Mouse (Mus musculus): ENCODE results near the gene Fbxo34. TPM values are rescaled to one million over a fixed set of nuclear protein-coding genes. Genes with fewer than 3 reads are reported as not detected.

The Fbxo34 gene
- polyA plus RNA-seq, 1 experiment = 21.1 TPM

- Histone ChIP-seq H3K27ac (ENCODE audit: control insufficient read depth, insufficient read depth, low read depth, low read length, poor library complexity) (no peak overlapping the region), H3K4me1 (ENCODE audit: control insufficient read depth, insufficient read depth, low read length) (peaks cover 3% of the 10 kb centered on the region), H3K4me3 (replicated peaks; ENCODE audit: control insufficient read depth, low read depth, low read length) (no peak overlapping the region)
- 84% methylated on average over 2 of the region's 2 CpGs for WGBS
- TF ChIP-seq CTCF (IDR thresholded peaks at IDR 0.05; ENCODE audit: control insufficient read depth, insufficient read depth, low read length) (no peak), POLR2A (IDR thresholded peaks at IDR 0.05; ENCODE audit: borderline replicate concordance, control insufficient read depth, low read depth, low read length) (no peak)
Measured at GRCm38 (mm10) chr14:47477711-47478110, 27.5 kb downstream of the Fbxo34 start.

DNA sequence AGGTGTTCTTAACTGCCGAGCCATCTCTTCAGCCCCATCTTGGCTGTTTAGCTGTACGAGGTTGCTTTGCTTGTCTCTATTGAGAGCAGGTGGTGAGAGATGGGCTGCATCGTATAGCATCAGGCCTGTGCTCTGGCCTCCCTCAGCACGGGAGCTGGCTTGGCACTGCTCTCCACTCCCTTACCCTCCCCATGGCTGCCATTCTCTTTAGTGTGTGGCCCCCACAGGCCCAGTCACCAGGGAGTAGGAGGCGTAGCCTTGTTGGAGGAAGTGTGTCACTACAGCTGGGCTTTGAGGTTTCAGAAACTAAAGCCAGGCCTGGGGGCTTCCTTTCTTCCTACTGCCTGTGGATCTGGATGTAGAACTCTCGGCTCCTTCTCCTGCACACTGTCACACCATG, 32.0 kb downstream of the Fbxo34 start:
- peaks cover 1% of the 10 kb centered on the region; the same call in 1 of the 2 replicates for H3K4me1 ChIP-seq (ENCODE audit: control insufficient read depth, insufficient read depth, low read length)
- no peak overlapping the region for H3K4me3 ChIP-seq (replicated peaks; ENCODE audit: control insufficient read depth, low read depth, low read length)
- H3K27ac ChIP-seq (ENCODE audit: control insufficient read depth, insufficient read depth, low read depth, low read length, poor library complexity) = no peak overlapping the region
- TF ChIP-seq POLR2A (IDR thresholded peaks at IDR 0.05; ENCODE audit: borderline replicate concordance, control insufficient read depth, low read depth, low read length) = no peak
- TF ChIP-seq CTCF (IDR thresholded peaks at IDR 0.05; ENCODE audit: control insufficient read depth, insufficient read depth, low read length) = no peak
- 72% methylated on average over 6 of the region's 6 CpGs for WGBS

- 54% methylated on average over 1 of the region's 1 CpGs for WGBS
- TF ChIP-seq POLR2A (IDR thresholded peaks at IDR 0.05; ENCODE audit: borderline replicate concordance, control insufficient read depth, low read depth, low read length) (no peak), CTCF (IDR thresholded peaks at IDR 0.05; ENCODE audit: control insufficient read depth, insufficient read depth, low read length) (no peak)
- Histone ChIP-seq H3K4me1 (ENCODE audit: control insufficient read depth, insufficient read depth, low read length) (peaks cover 1% of the 10 kb centered on the region; the same call in 1 of the 2 replicates), H3K27ac (ENCODE audit: control insufficient read depth, insufficient read depth, low read depth, low read length, poor library complexity) (no peak overlapping the region), H3K4me3 (replicated peaks; ENCODE audit: control insufficient read depth, low read depth, low read length) (no peak overlapping the region)
Measured at GRCm38 (mm10) chr14:47483099-47483498, 32.9 kb downstream of the Fbxo34 start.

GRCm38 (mm10) chr14:47488732-47489131, 38.5 kb downstream of the Fbxo34 start:
- Histone ChIP-seq H3K4me3 (replicated peaks; ENCODE audit: control insufficient read depth, low read depth, low read length) (no peak overlapping the region), H3K4me1 (ENCODE audit: control insufficient read depth, insufficient read depth, low read length) (peaks cover 3% of the 10 kb centered on the region; the same call in 1 of the 2 replicates), H3K27ac (ENCODE audit: control insufficient read depth, insufficient read depth, low read depth, low read length, poor library complexity) (no peak overlapping the region)
- WGBS = 79% methylated on average over 7 of the region's 7 CpGs
- TF ChIP-seq CTCF (IDR thresholded peaks at IDR 0.05; ENCODE audit: control insufficient read depth, insufficient read depth, low read length) (no peak), POLR2A (IDR thresholded peaks at IDR 0.05; ENCODE audit: borderline replicate concordance, control insufficient read depth, low read depth, low read length) (no peak)

- 60% methylated on average over 10 of the region's 10 CpGs for WGBS
- no peak overlapping the region for H3K27ac ChIP-seq (ENCODE audit: control insufficient read depth, insufficient read depth, low read depth, low read length, poor library complexity)
- H3K4me3 ChIP-seq (replicated peaks; ENCODE audit: control insufficient read depth, low read depth, low read length) = no peak overlapping the region
- peaks cover 3% of the 10 kb centered on the region; the same call in 1 of the 2 replicates for H3K4me1 ChIP-seq (ENCODE audit: control insufficient read depth, insufficient read depth, low read length)
- no peak for TF ChIP-seq POLR2A (IDR thresholded peaks at IDR 0.05; ENCODE audit: borderline replicate concordance, control insufficient read depth, low read depth, low read length)
- no peak for TF ChIP-seq CTCF (IDR thresholded peaks at IDR 0.05; ENCODE audit: control insufficient read depth, insufficient read depth, low read length)
Measured at GRCm38 (mm10) chr14:47489310-47490097, 39.3 kb downstream of the Fbxo34 start.

DNA sequence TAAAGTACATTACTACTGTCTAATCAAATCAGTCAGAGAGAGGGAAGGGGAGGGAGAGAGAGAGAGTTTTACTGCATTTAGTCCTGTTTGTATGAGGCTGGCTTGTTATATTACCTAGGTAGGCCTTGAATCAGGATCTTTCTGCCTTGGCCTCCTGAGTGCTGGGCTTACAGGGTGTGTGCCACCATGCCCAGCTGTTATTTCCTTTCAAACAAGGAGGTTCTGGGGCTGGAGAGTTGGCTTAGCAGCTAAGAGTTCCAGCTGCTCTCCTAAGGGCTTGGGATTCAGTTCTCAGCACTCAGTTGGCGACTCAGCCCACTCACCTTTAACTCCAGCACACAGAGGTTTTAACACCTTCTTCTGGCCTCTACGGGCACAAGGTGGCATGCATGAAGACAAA, 40.5 kb downstream of the Fbxo34 start:
- TF ChIP-seq POLR2A (IDR thresholded peaks at IDR 0.05; ENCODE audit: borderline replicate concordance, control insufficient read depth, low read depth, low read length) = no peak
- TF ChIP-seq CTCF (IDR thresholded peaks at IDR 0.05; ENCODE audit: control insufficient read depth, insufficient read depth, low read length) = no peak
- Histone ChIP-seq H3K4me1 (ENCODE audit: control insufficient read depth, insufficient read depth, low read length) (peaks cover 3% of the 10 kb centered on the region; the same call in 1 of the 2 replicates), H3K4me3 (replicated peaks; ENCODE audit: control insufficient read depth, low read depth, low read length) (no peak overlapping the region), H3K27ac (ENCODE audit: control insufficient read depth, insufficient read depth, low read depth, low read length, poor library complexity) (no peak overlapping the region)
- 91% methylated on average over 2 of the region's 2 CpGs for WGBS

- H3K27ac ChIP-seq (ENCODE audit: control insufficient read depth, insufficient read depth, low read depth, low read length, poor library complexity) = no peak overlapping the region
- peaks cover 3% of the 10 kb centered on the region; the same call in 1 of the 2 replicates for H3K4me1 ChIP-seq (ENCODE audit: control insufficient read depth, insufficient read depth, low read length)
- 36% methylated on average over 2 of the region's 2 CpGs for WGBS
Measured at GRCm38 (mm10) chr14:47493592-47494361, 43.6 kb downstream of the Fbxo34 start.

DNA sequence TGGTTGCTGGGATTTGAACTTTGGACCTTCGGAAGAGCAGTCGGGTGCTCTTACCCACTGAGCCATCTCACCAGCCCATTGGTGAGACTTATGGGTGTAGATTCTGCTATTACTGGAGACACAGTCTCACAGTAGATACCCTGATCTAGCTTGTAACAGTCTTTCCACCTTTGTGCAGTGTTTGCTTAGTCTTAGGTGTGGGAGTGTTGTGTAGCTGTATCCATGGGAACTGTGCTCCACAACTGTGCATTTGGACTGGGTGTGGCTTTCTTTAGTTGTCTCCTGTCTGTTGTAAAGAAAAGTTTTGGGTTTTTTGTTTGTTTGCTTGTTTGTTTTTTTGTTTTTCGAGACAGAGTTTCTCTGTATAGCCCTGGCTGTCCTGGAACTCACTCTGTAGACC, 45.7 kb downstream of the Fbxo34 start:
- WGBS = 85% methylated on average over 3 of the region's 3 CpGs
- no peak overlapping the region for H3K27ac ChIP-seq (ENCODE audit: control insufficient read depth, insufficient read depth, low read depth, low read length, poor library complexity)
- peaks cover 3% of the 10 kb centered on the region; the same call in 1 of the 2 replicates for H3K4me1 ChIP-seq (ENCODE audit: control insufficient read depth, insufficient read depth, low read length)
- H3K4me3 ChIP-seq (replicated peaks; ENCODE audit: control insufficient read depth, low read depth, low read length) = no peak overlapping the region
- no peak for TF ChIP-seq CTCF (IDR thresholded peaks at IDR 0.05; ENCODE audit: control insufficient read depth, insufficient read depth, low read length)
- TF ChIP-seq POLR2A (IDR thresholded peaks at IDR 0.05; ENCODE audit: borderline replicate concordance, control insufficient read depth, low read depth, low read length) = no peak

More at GRCm38 (mm10) chr14:47493592-47494361, 43.6 kb downstream of the Fbxo34 start:
- no peak overlapping the region for H3K4me3 ChIP-seq (replicated peaks; ENCODE audit: control insufficient read depth, low read depth, low read length)
- TF ChIP-seq POLR2A (IDR thresholded peaks at IDR 0.05; ENCODE audit: borderline replicate concordance, control insufficient read depth, low read depth, low read length) (no peak), CTCF (IDR thresholded peaks at IDR 0.05; ENCODE audit: control insufficient read depth, insufficient read depth, low read length) (no peak)
